Mouse (Mus musculus) neural tube, embryonic 15.5 days (tissue): ENCODE data around the gene Eps15l1. TPM values are rescaled to one million over a fixed set of nuclear protein-coding genes. Genes with fewer than 3 reads are reported as not detected.
A peak's percentile ranks its signal among the peaks of the same experiment; 100 is the strongest.

Experiments
- ATAC-seq: fragments of 200-750 bp; cut with Nextera tagmentation; 2 replicates; pipeline ENCODE4 v1.8.0; 2017; ENCODE audit warnings: mild to moderate bottlenecking, moderate TSS enrichment, moderate library complexity; ENCODE audit not compliant: low FRiP score
- H3K27ac ChIP-seq: fragments of 300-500 bp; sonication (generic); replicated peaks from 2 replicates; pipeline ENCODE4 v1.5.1; 2015; ENCODE audit warnings: mild to moderate bottlenecking, inconsistent platforms
- H3K27me3 ChIP-seq: fragments of 300-500 bp; sonication (generic); replicated peaks from 2 replicates; pipeline ENCODE4 v1.6.1; 2015; ENCODE audit warnings: inconsistent platforms
- H3K36me3 ChIP-seq: fragments of 300-500 bp; sonication (generic); 2 replicates; pipeline ENCODE4 v1.6.1; 2015; ENCODE audit warnings: inconsistent platforms
- H3K4me1 ChIP-seq: fragments of 300-500 bp; sonication (generic); 2 replicates; pipeline ENCODE4 v1.6.1; 2015; ENCODE audit warnings: inconsistent platforms
- H3K4me2 ChIP-seq: fragments of 300-500 bp; sonication (generic); 2 replicates; pipeline ENCODE4 v1.6.1; 2015; ENCODE audit warnings: inconsistent platforms, mild to moderate bottlenecking, moderate library complexity
- H3K4me3 ChIP-seq: fragments of 300-500 bp; sonication (generic); replicated peaks from 2 replicates; pipeline ENCODE4 v1.5.1; 2015; ENCODE audit warnings: mild to moderate bottlenecking, inconsistent platforms
- H3K9ac ChIP-seq: fragments of 300-500 bp; sonication (generic); replicated peaks from 2 replicates; pipeline ENCODE4 v1.6.1; 2015; ENCODE audit warnings: mild to moderate bottlenecking, inconsistent platforms
- H3K9me3 ChIP-seq: fragments of 300-500 bp; sonication (generic); replicated peaks from 2 replicates; pipeline ENCODE4 v1.6.1; 2016; ENCODE audit warnings: inconsistent platforms
- WGBS: fragments of 180-500 bp; shearing (Covaris S2); methylation state at CpG from one replicate; pipeline ENCODE4 v1.1.7; 2015; ENCODE audit warnings: mixed read lengths; 5-methylcytosine and 5-hydroxymethylcytosine counted together
- polyA plus RNA-seq: library from polyadenylated mRNA; unstranded; fragments of >200 nt; fragmentation: Nextera tagmentation; extraction: Ambion mirVana; gene quantifications from 2 replicates; pipeline ENCODE4 v1.2.1, GENCODE M21; 2015

The Eps15l1 gene
- polyA plus RNA-seq, 1 experiment from 2014 or later, result 51.5 TPM

GRCm38 (mm10) chr8:72316053-72316695, 105.1 kb downstream of the Eps15l1 start:
- Histone ChIP-seq H3K4me1 (peaks cover 19% of the 10 kb centered on the region), H3K4me2 (no peak overlapping the region), H3K9me3 (no peaks in the 10 kb centered on the region), H3K4me3 (no peak overlapping the region), H3K27ac (no peak overlapping the region), H3K36me3 (no peaks in the 10 kb centered on the region), H3K27me3 (peaks cover 23% of the 10 kb centered on the region), H3K9ac (no peak overlapping the region)
- WGBS, result 25% methylated on average over 10 of the region's 10 CpGs
- ATAC-seq, result no peak

GRCm38 (mm10) chr8:72312926-72313518, 108.2 kb downstream of the Eps15l1 start:
- 89% methylated on average over 3 of the region's 3 CpGs for WGBS
- Histone ChIP-seq H3K4me2 (no peak overlapping the region), H3K27me3 (no peaks in the 10 kb centered on the region), H3K4me3 (no peak overlapping the region), H3K9ac (no peak overlapping the region), H3K27ac (no peak overlapping the region), H3K9me3 (no peaks in the 10 kb centered on the region), H3K4me1 (no peaks in the 10 kb centered on the region), H3K36me3 (no peaks in the 10 kb centered on the region)
- ATAC-seq, result no peak

GRCm38 (mm10) chr8:72310849-72311506, 110.3 kb downstream of the Eps15l1 start:
- ATAC-seq, result 0 out of 2 replicates have a peak, but pooled peaks have one; percentile 45

GRCm38 (mm10) chr8:72308276-72308675, 113.0 kb downstream of the Eps15l1 start:
- 45% methylated on average over 6 of the region's 6 CpGs for WGBS

More at GRCm38 (mm10) chr8:72310849-72311506, 110.3 kb downstream of the Eps15l1 start:
- Histone ChIP-seq H3K4me1 (no peaks in the 10 kb centered on the region), H3K36me3 (no peaks in the 10 kb centered on the region), H3K4me3 (no peak overlapping the region), H3K9ac (no peak overlapping the region), H3K27me3 (no peaks in the 10 kb centered on the region), H3K4me2 (no peak overlapping the region), H3K9me3 (no peaks in the 10 kb centered on the region), H3K27ac (no peak overlapping the region)
- WGBS, result 46% methylated on average over 8 of the region's 8 CpGs

GRCm38 (mm10) chr8:72306913-72307312, 114.3 kb downstream of the Eps15l1 start:
- 88% methylated on average over 5 of the region's 5 CpGs for WGBS
- H3K27me3 ChIP-seq, result no peaks in the 10 kb centered on the region
- H3K9me3 ChIP-seq, result no peaks in the 10 kb centered on the region
- no peak for ATAC-seq
- H3K4me3 ChIP-seq, result no peak overlapping the region
- H3K9ac ChIP-seq, result no peak overlapping the region
- no peak overlapping the region for H3K27ac ChIP-seq
- H3K4me1 ChIP-seq, result no peaks in the 10 kb centered on the region
- H3K4me2 ChIP-seq, result no peak overlapping the region
- no peaks in the 10 kb centered on the region for H3K36me3 ChIP-seq

More at GRCm38 (mm10) chr8:72308276-72308675, 113.0 kb downstream of the Eps15l1 start:
- ATAC-seq, result no peak
- Histone ChIP-seq H3K36me3 (no peaks in the 10 kb centered on the region), H3K4me3 (no peak overlapping the region), H3K9me3 (no peaks in the 10 kb centered on the region), H3K27ac (no peak overlapping the region), H3K27me3 (no peaks in the 10 kb centered on the region), H3K4me2 (no peak overlapping the region), H3K4me1 (no peaks in the 10 kb centered on the region), H3K9ac (no peak overlapping the region)

- no peaks in the 10 kb centered on the region for H3K9me3 ChIP-seq
- H3K4me1 ChIP-seq, result no peaks in the 10 kb centered on the region
- H3K9ac ChIP-seq, result no peak within 1 kb of the TSS
- H3K4me2 ChIP-seq, result no peak within 1 kb of the TSS
- WGBS, result 83% methylated on average over 15 of the region's 16 CpGs
- no peaks in the 10 kb centered on the region for H3K36me3 ChIP-seq
- no peak for ATAC-seq
- no peak within 1 kb of the TSS for H3K27ac ChIP-seq
- H3K4me3 ChIP-seq, result no peak within 1 kb of the TSS
- no peaks in the 10 kb centered on the region for H3K27me3 ChIP-seq
Measured at GRCm38 (mm10) chr8:72305210-72305905, 115.9 kb downstream of the Eps15l1 start, which contains the start of gene Gm10282. Gm10282 (minus strand) TSS chr8:72305260.

- Histone ChIP-seq H3K9me3 (no peaks in the 10 kb centered on the region), H3K9ac (no peak overlapping the region), H3K4me1 (no peaks in the 10 kb centered on the region), H3K27ac (no peak overlapping the region), H3K27me3 (no peaks in the 10 kb centered on the region), H3K4me3 (no peak overlapping the region), H3K4me2 (no peak overlapping the region), H3K36me3 (no peaks in the 10 kb centered on the region)
- WGBS, result 71% methylated on average over 8 of the region's 8 CpGs
- no peak for ATAC-seq
Measured at GRCm38 (mm10) chr8:72303633-72304032, 117.6 kb downstream of the Eps15l1 start.

- 71% methylated on average over 8 of the region's 8 CpGs for WGBS
- Histone ChIP-seq H3K36me3 (no peaks in the 10 kb centered on the region), H3K4me1 (no peaks in the 10 kb centered on the region), H3K9ac (no peak overlapping the region), H3K9me3 (no peaks in the 10 kb centered on the region), H3K27ac (no peak overlapping the region), H3K4me2 (no peak overlapping the region), H3K27me3 (no peaks in the 10 kb centered on the region), H3K4me3 (no peak overlapping the region)
- no peak for ATAC-seq
Measured at GRCm38 (mm10) chr8:72302986-72303612, 118.2 kb downstream of the Eps15l1 start.

- Histone ChIP-seq H3K9me3 (no peaks in the 10 kb centered on the region), H3K27me3 (no peaks in the 10 kb centered on the region), H3K9ac (no peak overlapping the region), H3K27ac (no peak overlapping the region), H3K4me2 (no peak overlapping the region), H3K4me1 (no peaks in the 10 kb centered on the region), H3K36me3 (no peaks in the 10 kb centered on the region), H3K4me3 (no peak overlapping the region)
- ATAC-seq, result no peak
- WGBS, result 76% methylated on average over 5 of the region's 5 CpGs
Measured at GRCm38 (mm10) chr8:72301497-72301896, 119.8 kb downstream of the Eps15l1 start.

- Histone ChIP-seq H3K27ac (no peak overlapping the region), H3K36me3 (no peaks in the 10 kb centered on the region), H3K9ac (no peak overlapping the region), H3K4me2 (no peak overlapping the region), H3K4me1 (peaks cover 2% of the 10 kb centered on the region; the same call in 1 of the 2 replicates), H3K27me3 (no peaks in the 10 kb centered on the region), H3K4me3 (no peak overlapping the region), H3K9me3 (no peaks in the 10 kb centered on the region)
- WGBS, result 78% methylated on average over 9 of the region's 9 CpGs
- ATAC-seq, result no peak
Measured at GRCm38 (mm10) chr8:72300654-72301400, 120.4 kb downstream of the Eps15l1 start.

- no peak overlapping the region for H3K4me2 ChIP-seq
- peaks cover 7% of the 10 kb centered on the region; the same call in 1 of the 2 replicates for H3K4me1 ChIP-seq
- 91% methylated on average over 1 of the region's 1 CpGs for WGBS
Measured at GRCm38 (mm10) chr8:72298928-72299327, 122.3 kb downstream of the Eps15l1 start.

More at GRCm38 (mm10) chr8:72298928-72299327, 122.3 kb downstream of the Eps15l1 start:
- ATAC-seq, result no peak
- H3K4me3 ChIP-seq, result no peak overlapping the region
- no peaks in the 10 kb centered on the region for H3K27me3 ChIP-seq
- H3K27ac ChIP-seq, result no peak overlapping the region
- no peaks in the 10 kb centered on the region for H3K9me3 ChIP-seq
- H3K36me3 ChIP-seq, result no peaks in the 10 kb centered on the region
- H3K9ac ChIP-seq, result no peak overlapping the region
